Mouse (Mus musculus) lung, embryonic 14.5 days (tissue): Measurements from ENCODE around the gene Lmnb2. TPM values are rescaled to one million over a fixed set of nuclear protein-coding genes. Genes with fewer than 3 reads are reported as not detected.

Source experiments
- ATAC-seq: fragments of 200-750 bp; cut with Nextera tagmentation; 2 replicates; pipeline ENCODE4 v1.8.0; 2017; ENCODE audit warnings: mild to moderate bottlenecking, moderate TSS enrichment, moderate library complexity; ENCODE audit not compliant: insufficient read depth
- DNase-seq: peaks from one replicate; pipeline ENCODE4 v3.0.0-alpha.2; 2015
- H3K27ac ChIP-seq: fragments of 300-500 bp; sonication (generic); 2 replicates; pipeline ENCODE4 v1.5.1; 2014; ENCODE audit warnings: low read depth, mild to moderate bottlenecking, moderate library complexity
- H3K27me3 ChIP-seq: fragments of 300-500 bp; sonication (generic); 2 replicates; pipeline ENCODE4 v1.6.1; 2014; ENCODE audit warnings: low read length, control low read depth; ENCODE audit not compliant: insufficient read depth
- H3K36me3 ChIP-seq: fragments of 300-500 bp; sonication (generic); 2 replicates; pipeline ENCODE4 v1.6.1; 2014; ENCODE audit warnings: control low read depth; ENCODE audit not compliant: insufficient read depth
- H3K4me1 ChIP-seq: fragments of 300-500 bp; sonication (generic); 2 replicates; pipeline ENCODE4 v1.6.1; 2014; ENCODE audit warnings: antibody characterized with exemption, control low read depth; ENCODE audit not compliant: insufficient read depth
- H3K4me2 ChIP-seq: fragments of 300-500 bp; sonication (generic); 2 replicates; pipeline ENCODE4 v1.6.1; 2014; ENCODE audit warnings: mild to moderate bottlenecking
- H3K4me3 ChIP-seq: fragments of 300-500 bp; sonication (generic); 2 replicates; pipeline ENCODE4 v1.5.1; 2014; ENCODE audit warnings: low read depth, low read length
- H3K9ac ChIP-seq: fragments of 300-500 bp; sonication (generic); 2 replicates; pipeline ENCODE4 v1.6.1; 2014
- H3K9me3 ChIP-seq: fragments of 300-500 bp; sonication (generic); 2 replicates; pipeline ENCODE4 v1.6.1; 2016; ENCODE audit warnings: low read depth, low read length, control low read depth
- CTCF ChIP-seq: IDR thresholded peaks from 2 replicates; pipeline ENCODE4 v1.5.1; 2016; ENCODE audit warnings: antibody characterized with exemption, low read depth
- WGBS: fragments of 180-500 bp; shearing (Covaris S2); extraction: QIAGEN DNeasy Blood & Tissue Kit; methylation state at CpG from one replicate; pipeline ENCODE4 v1.1.7; 2014; 5-methylcytosine and 5-hydroxymethylcytosine counted together
- polyA plus RNA-seq: library from polyadenylated mRNA; unstranded; fragments of >200 nt; fragmentation: Nextera tagmentation; extraction: Ambion mirVana; gene quantifications from 2 replicates; pipeline ENCODE4 v1.2.1, GENCODE M21; 2014

Gene Lmnb2
- polyA plus RNA-seq, 1 experiment from 2014 or later = 24.4 TPM

DNA sequence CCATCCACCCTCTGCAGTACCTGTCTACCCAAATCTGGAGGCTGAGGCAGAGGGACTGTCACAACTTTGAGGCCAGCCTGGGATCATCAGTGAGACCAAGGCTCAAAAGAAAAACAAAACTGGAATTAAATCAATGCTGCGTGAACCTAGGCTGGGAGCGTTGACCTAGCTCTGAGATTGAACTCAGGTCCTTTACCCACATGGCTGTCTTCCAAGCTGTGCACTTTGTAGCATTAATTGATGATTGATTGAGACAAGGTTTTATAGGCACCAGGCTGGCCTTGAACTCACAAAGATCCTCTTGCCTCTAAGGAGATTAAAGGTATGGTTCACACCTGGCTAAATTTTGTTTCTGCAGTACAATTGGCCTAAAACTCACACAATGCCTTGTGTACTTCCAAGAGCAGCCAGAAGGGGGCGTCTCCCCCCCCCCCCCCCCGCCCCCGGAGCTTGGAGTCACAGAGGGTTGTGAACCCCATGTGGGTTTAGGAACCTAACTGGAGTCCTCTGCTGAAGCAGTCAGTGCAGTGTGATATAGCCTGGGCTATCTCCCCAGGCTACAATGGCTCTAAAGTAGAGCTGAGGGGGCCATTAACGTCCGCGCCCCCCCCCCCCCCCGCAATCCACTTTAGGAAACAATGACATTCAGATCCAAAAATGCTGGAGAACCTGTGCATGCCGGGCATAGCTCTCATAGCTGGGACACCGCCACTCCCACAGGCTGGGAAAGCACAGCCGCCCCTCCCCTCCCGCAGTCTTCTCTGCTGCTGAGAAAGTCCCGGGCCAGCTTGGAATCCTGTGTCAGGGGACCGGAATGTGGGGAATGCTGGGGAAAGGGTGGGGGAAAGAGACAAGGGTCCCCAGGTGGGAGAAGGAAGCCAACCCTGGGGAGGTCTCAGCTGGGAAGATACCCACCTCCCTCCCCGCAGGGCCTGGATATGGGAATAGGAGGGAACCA lies 42.8 kb upstream of the Lmnb2 start:
- H3K4me1 ChIP-seq = peaks cover 43% of the 10 kb centered on the region
- peak; percentile 57 for TF ChIP-seq CTCF
- peak; percentile 85 for DNase-seq
- H3K9ac ChIP-seq = no peak overlapping the region
- WGBS = 16% methylated on average over 12 of the region's 16 CpGs
- H3K4me2 ChIP-seq = peak overlapping the region; percentile 44
- H3K27me3 ChIP-seq = no peaks in the 10 kb centered on the region
- no peak overlapping the region for H3K4me3 ChIP-seq
- no peaks in the 10 kb centered on the region for H3K36me3 ChIP-seq
- peak; percentile 69 for ATAC-seq
- H3K27ac ChIP-seq = peak overlapping the region; percentile 95
- H3K9me3 ChIP-seq = no peaks in the 10 kb centered on the region

DNA sequence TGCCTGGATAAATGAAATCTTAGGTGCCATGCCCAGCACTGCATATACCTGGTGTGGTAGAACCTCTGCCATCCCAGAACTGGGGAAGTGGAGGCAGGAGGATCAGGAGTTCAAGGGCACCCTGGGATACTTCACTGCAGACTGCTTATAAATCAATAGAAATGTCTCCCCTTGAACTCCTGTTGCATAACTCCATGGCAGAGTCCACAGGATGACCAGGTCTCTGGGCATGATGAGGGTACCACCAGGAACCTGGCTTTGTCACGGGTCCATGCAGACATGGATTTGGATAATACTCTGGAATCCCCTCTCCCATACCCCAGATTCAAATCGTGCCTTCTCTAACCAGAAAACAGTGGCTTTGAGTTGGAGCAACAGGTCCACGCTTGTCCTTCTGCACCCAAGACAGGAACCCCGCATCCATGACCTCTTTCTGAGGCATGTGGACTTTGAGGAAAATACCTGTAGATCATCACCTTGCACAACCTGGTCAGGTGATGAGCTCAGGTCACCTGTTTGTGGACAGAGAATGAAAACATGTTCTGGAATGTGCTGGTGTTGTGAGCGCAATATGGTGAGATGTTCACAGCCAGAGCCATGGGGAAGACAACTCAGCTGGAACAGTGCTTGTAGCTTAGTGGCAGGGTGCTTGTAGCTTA lies 41.1 kb upstream of the Lmnb2 start:
- 93% methylated on average over 5 of the region's 5 CpGs for WGBS
- H3K9ac ChIP-seq = no peak overlapping the region
- no peaks in the 10 kb centered on the region for H3K36me3 ChIP-seq
- no peaks in the 10 kb centered on the region for H3K9me3 ChIP-seq
- no peaks in the 10 kb centered on the region for H3K27me3 ChIP-seq
- H3K4me2 ChIP-seq = no peak overlapping the region
- TF ChIP-seq CTCF = no peak
- H3K27ac ChIP-seq = no peak overlapping the region
- H3K4me1 ChIP-seq = peaks cover 40% of the 10 kb centered on the region
- DNase-seq = no peak
- no peak for ATAC-seq
- no peak overlapping the region for H3K4me3 ChIP-seq

DNA sequence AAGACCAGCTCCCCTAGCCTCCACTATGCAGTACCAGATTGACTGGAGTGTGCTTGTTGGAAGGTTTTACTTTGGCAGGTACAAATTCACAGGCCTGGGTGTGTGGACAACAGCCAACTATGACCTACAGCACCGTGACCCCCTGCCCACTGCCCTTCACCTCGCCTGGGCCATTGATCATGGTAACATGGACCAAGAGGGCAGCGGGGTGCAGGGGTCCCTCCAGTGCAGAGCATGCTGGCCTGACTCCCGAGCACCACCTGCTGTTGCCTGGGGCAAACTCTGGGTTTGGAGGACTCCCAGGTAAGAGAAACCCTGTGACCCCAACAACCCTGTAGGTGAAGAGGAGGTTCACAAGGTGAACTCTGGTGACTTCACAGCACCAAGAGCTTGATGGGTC lies 39.7 kb upstream of the Lmnb2 start:
- H3K4me1 ChIP-seq = peaks cover 27% of the 10 kb centered on the region
- DNase-seq = no peak

DNA sequence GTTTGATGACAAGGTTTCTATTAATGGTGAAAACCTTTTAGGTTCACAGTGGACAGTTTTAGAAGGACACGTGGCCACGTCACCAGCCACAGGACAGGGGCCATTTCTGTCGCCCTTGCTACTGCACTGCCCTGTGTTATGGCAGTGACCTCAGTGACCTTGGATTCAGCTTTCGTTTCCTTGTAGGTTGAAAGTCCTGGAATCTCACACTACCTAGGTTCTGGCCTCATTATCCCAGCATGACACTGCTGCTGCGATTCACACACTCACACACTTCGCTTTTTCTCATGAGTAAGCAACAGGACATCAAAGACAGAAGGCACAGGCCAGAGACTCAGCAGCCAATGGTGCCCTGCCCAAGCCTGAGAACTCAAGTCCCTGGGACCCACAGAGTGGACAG lies 38.9 kb upstream of the Lmnb2 start:
- H3K27me3 ChIP-seq = no peaks in the 10 kb centered on the region
- no peak overlapping the region for H3K4me3 ChIP-seq
- DNase-seq (no peak), ATAC-seq (no peak)
- TF ChIP-seq CTCF = no peak
- H3K9ac ChIP-seq = no peak overlapping the region
- no peak overlapping the region for H3K4me2 ChIP-seq
- H3K27ac ChIP-seq = no peak overlapping the region
- H3K4me1 ChIP-seq = peaks cover 19% of the 10 kb centered on the region
- WGBS = 75% methylated on average over 6 of the region's 6 CpGs
- no peaks in the 10 kb centered on the region for H3K9me3 ChIP-seq
- H3K36me3 ChIP-seq = no peaks in the 10 kb centered on the region

More for the DNA sequence above, 39.7 kb upstream of the Lmnb2 start:
- no peak for ATAC-seq
- TF ChIP-seq CTCF = no peak
- H3K4me2 ChIP-seq = no peak overlapping the region
- no peaks in the 10 kb centered on the region for H3K36me3 ChIP-seq
- no peak overlapping the region for H3K9ac ChIP-seq
- no peak overlapping the region for H3K4me3 ChIP-seq
- no peak overlapping the region for H3K27ac ChIP-seq
- WGBS = 76% methylated on average over 4 of the region's 4 CpGs
- no peaks in the 10 kb centered on the region for H3K9me3 ChIP-seq
- H3K27me3 ChIP-seq = no peaks in the 10 kb centered on the region

DNA sequence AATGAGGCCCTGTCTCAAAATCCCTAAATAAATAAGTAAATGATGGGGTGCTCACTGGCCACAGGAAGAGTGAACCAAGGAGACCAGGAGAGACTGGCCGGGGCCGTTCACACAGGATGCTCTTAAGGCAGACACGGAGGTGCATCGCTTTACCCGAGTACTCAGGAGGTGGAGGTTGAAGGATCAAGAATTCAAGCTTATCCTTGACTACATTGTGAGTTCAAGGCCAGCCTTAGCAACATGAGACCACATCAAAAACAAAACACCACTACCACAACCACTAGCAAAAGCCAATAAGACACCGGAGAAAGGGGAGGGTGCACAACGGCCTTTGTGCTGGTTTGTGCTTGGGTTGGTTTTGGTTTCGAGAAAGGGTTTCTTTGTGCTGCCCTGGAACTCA lies 38.3 kb upstream of the Lmnb2 start:
- ATAC-seq = no peak
- TF ChIP-seq CTCF = no peak
- H3K27ac ChIP-seq = no peak overlapping the region
- no peaks in the 10 kb centered on the region for H3K9me3 ChIP-seq
- WGBS = 92% methylated on average over 8 of the region's 8 CpGs
- H3K9ac ChIP-seq = no peak overlapping the region
- H3K36me3 ChIP-seq = no peaks in the 10 kb centered on the region
- no peaks in the 10 kb centered on the region for H3K27me3 ChIP-seq
- H3K4me1 ChIP-seq = peaks cover 14% of the 10 kb centered on the region
- no peak for DNase-seq
- no peak overlapping the region for H3K4me3 ChIP-seq
- no peak overlapping the region for H3K4me2 ChIP-seq

DNA sequence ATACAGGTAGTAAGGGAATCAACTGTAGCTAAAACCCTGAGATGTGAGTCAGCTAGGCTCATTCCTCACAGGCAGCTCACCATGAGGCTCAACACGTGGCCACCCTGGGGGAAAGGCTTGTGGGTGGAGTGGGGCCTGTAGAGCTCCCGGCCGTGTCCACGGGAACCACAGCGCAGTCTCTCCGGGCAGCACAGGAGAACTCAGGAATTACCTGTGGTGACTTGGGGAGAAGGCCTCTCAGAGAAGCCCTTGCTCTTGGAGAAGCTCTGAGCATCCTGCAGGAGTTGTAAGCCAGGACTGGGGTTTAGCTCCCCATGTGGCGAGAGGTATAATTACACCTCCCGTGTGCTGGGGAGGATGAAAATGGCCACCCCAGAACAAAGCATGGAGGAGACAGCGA lies 37.5 kb upstream of the Lmnb2 start:
- Histone ChIP-seq H3K36me3 (no peaks in the 10 kb centered on the region), H3K9ac (no peak overlapping the region), H3K4me2 (no peak overlapping the region), H3K4me3 (no peak overlapping the region), H3K27me3 (no peaks in the 10 kb centered on the region), H3K27ac (peak overlapping the region; percentile 26; the same call in 1 of the 2 replicates), H3K9me3 (no peaks in the 10 kb centered on the region), H3K4me1 (peaks cover 6% of the 10 kb centered on the region)
- TF ChIP-seq CTCF = peak; percentile 91
- ATAC-seq = peak; percentile 40; the same call in 1 of the 2 replicates
- peak; percentile 88 for DNase-seq
- 18% methylated on average over 9 of the region's 9 CpGs for WGBS

DNA sequence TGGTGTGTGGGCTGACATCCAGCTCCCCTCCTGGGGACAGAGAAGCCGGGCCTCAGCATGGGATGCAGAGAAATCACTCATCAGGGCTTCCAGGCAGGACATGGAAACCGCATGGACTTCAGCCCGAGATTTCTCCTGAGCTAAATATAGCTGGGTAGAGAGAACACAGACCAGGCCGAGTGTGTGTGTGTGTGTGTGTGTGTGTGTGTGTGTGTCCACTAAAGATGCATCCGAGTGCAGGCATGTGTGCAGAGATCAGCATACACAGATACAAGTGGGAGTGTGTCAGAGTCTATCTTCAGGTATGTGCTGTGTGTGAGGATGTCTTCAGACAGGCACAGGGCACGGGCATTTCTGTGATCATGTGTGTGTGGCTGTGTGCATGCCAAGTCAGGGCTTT lies 36.8 kb upstream of the Lmnb2 start:
- peak; percentile 56 for ATAC-seq
- no peak for TF ChIP-seq CTCF
- 49% methylated on average over 6 of the region's 6 CpGs for WGBS

More for the DNA sequence above, 36.8 kb upstream of the Lmnb2 start:
- peak; percentile 53 for DNase-seq
- Histone ChIP-seq H3K27me3 (no peaks in the 10 kb centered on the region), H3K4me3 (no peak overlapping the region), H3K4me1 (peaks cover 3% of the 10 kb centered on the region), H3K9me3 (no peaks in the 10 kb centered on the region), H3K9ac (no peak overlapping the region), H3K4me2 (no peak overlapping the region), H3K36me3 (no peaks in the 10 kb centered on the region), H3K27ac (peak overlapping the region; percentile 12; the same call in 1 of the 2 replicates)
